Mouse (Mus musculus) heart, adult 2 months (tissue): Measurements from ENCODE around the gene Ganab.

ENCODE experiments used
- CTCF ChIP-seq: fragments of 200-600 bp; IDR thresholded peaks from 2 replicates; pipeline ENCODE4 v1.8.1; 2022; ENCODE audit warnings: antibody characterized with exemption, mild to moderate bottlenecking, moderate library complexity
- EP300 ChIP-seq: fragments of 200-500 bp; IDR thresholded peaks from 2 replicates; pipeline ENCODE4 v1.6.1; 2011; ENCODE audit warnings: low read depth, low read length, control low read depth; ENCODE audit not compliant: insufficient read depth

- TF ChIP-seq CTCF = no peak
- TF ChIP-seq EP300 = no peak
Measured at GRCm38 (mm10) chr19:8945251-8945650, 47.4 kb downstream of the Ganab start.
